Mouse (Mus musculus) adrenal gland, postnatal 14 days (tissue): ENCODE data around the gene Cbx8. TPM values are rescaled to one million over a fixed set of nuclear protein-coding genes. Genes with fewer than 3 reads are reported as not detected.

ENCODE experiments used
- DNase-seq: peaks from one replicate; pipeline ENCODE4 v3.0.0; 2021; ENCODE audit warnings: mixed read lengths
- total RNA-seq: library from RNA; stranded (reverse); gene quantifications from 2 replicates; pipeline ENCODE4 v1.2.3, GENCODE M21; 2021

Cbx8 gene
- total RNA-seq, 1 experiment from 2014 or later = 16.7 TPM

DNA sequence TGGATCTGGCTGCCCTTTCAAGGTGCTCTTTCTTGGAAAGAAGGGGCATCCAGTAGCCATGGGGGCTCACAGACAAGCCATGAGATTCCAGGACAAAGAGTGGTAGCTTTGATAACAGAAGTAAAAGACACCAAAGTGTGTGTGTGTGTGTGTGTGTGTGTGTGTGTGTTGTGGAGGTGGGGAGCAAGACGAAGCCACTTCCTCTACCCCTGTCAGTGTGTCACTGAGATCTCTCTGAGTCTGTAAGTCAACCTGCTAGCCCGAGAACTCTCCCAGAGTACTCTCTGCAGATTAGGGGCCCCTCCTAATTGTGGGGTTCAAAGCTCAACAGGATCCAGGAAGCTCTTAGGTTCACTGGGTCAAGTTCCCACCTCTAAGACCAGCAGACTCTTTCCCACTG is 9.6 kb upstream of the Cbx8 start:
- no peak for DNase-seq

GRCm38 (mm10) chr11:119048133-119048510 is 7.4 kb upstream of the Cbx8 start:
- no peak for DNase-seq

DNA sequence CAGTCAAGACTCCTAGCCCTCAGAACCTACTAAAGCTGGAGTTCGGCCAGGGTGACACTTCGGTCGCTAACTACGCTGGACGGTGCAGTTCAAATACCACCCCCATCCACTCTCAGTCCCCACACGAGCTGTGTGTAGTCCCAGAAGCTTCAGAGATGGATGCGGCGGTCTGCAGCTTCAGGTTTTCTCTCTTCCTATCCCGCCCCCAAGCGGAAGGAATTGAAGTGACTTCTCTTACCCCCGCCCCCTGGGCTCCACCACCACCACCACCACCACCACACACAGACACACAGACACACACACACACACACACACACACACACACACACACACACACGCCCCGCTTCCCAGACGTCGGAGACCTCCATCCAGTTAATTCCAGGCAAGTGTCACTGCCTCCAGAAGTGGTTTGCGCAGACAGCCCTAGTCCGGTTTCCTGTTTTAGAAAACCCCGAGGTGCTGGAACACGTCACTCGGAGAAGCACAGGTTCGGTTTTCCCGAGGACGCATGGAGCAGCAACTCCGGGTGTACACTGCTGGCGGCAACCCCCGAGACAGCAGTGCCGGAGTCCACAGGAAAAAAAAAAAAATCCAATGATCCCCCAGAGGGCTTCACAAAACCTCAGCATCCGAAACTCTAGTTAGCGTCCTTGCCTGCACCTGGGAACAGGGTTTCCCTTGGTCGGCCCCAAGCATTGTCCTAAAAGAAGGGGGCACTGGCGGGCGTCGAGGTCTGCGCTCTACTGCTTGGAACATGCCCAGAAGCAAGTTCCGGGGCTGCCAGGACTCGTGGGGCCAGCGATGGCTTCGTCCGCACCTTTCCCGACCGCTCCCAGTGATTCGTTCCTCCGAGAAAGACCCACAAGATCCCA is 6.7 kb upstream of the Cbx8 start:
- no peak for DNase-seq

GRCm38 (mm10) chr11:119046601-119047245 is 6.0 kb upstream of the Cbx8 start:
- peak; percentile 81 for DNase-seq

- DNase-seq = no peak
Observed at GRCm38 (mm10) chr11:119044551-119045337, 4.0 kb upstream of the Cbx8 start.

DNA sequence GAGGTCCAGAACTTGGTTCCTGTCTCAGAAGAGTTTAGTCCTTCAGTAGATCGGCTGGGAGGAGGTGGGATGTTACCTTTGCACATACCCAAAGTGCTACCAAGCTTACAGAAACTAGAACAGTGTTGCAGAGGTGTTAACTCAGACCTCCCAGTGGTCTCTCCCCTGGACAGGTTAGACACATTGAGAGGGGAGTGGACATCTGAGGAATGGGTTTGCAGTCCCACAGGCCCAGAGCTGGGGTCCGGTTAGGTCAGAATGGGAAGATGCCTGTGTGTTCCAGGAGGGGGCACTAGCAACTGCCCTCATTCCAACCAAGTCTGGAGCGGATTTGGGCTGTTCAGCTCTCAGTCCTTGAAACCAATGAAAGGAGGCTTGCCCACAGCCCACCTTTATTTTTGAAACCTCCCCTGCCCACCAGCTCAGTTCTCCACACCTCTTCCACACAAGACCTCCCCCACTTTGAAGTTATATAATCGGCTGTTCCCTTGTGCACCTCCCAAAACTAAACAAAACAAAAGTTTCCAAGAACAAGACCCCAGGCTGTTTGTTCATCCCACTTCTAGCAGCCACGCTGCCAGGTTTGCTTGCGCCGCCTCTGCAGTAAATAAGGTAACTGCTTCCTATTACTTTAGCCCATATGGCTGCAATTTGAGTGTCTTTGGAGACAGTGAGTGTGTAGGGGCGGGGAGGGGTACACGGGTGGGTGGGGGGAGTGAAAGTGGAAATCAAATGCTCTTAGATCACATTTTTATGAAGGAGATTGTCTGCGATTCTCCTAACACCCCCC is 3.2 kb upstream of the Cbx8 start:
- DNase-seq = no peak

GRCm38 (mm10) chr11:119043273-119043540 is 2.4 kb upstream of the Cbx8 start:
- DNase-seq = no peak

- no peak for DNase-seq
Observed at GRCm38 (mm10) chr11:119042466-119043272, 1.9 kb upstream of the Cbx8 start.

DNA sequence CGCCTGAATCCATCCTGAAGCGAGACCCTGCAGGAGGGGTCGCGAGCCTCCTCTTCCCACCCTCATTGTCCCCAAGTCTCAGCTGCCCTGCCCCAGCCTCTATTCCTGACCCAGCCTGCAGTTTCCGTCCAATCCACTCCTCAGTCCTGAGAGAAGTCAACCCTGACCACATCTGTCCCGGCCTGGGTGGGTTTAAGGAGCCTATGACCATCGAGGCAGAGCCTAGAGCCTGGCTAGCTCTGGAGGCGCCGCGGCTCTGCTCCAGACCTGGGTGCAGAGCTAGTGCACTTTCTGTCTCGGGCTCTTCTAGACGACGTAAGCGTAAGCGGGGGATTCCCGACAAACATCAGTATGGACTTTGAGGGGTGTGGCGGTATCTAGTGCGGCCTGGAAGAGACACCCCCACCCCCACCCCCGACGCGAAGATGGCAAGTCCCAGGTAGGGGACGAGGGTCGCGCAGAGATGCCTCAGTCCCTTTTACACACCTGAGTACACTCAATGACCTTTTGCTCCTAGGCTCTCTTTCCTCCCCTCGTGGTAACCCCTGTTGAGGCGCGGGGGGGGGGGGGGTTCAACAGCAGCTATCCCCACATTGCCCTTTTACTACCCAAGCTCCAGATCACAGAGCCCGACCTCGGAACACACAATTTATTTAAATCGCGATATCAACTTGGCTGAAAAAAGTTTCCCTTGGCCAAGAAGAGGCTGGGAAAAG is 1.1 kb upstream of the Cbx8 start:
- no peak for DNase-seq

DNA sequence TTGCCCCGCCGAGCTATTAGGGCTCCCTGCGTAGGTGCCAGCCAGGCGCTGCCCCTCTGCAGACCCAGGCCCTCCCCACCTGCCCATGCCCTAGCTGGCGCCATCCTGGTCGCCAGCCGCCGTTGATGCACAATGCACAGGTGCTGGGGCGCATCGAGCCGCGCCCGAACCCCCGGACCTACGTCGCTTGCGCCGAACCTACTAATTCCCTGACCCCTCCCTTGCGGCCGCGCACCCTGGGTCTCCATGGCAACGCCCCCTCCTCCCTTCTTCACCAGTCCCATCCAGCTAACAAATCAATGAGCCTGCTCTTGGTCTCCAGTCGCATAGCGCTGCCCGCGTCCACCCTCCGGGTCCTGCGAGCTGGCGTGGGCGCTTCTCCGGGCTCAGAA is 552 bp upstream of the Cbx8 start:
- DNase-seq = no peak

DNA sequence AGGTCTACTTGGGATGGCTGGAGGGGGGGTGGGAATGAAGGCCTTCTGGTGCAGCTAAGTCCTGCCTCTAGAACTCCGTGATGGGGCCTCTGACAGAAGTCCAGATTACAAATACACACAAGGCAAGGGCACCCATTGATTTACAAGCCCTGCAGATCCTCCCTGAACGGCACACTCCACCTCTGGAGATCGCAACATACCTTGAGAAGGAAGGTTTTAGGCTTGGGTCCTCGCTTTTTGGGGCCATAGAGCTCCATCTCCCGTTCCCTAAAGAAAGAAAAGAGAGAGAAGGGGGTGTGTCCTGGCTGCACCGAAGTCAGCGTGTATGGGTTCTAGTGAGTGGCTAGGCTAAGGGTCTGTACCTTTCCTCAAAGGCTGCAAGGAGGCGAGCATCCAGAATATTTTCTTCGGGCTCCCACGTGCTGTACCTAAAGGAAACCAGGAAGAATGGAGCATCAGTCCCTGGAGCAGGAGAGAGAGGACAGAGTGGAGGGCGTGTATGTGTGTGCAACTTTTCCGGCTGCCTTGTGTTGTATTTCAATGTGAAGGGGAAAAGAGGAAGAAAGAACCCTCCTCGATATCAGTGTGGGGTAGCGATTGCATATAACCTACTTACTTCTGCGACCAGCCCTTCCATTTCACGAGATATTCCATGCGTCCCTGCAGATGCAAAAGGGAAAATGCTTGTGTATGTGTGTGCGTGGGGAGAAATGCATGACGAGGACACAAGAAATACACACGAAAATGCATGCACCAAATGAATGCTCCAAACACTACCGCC is 847 bp downstream of the Cbx8 start:
- no peak for DNase-seq

DNA sequence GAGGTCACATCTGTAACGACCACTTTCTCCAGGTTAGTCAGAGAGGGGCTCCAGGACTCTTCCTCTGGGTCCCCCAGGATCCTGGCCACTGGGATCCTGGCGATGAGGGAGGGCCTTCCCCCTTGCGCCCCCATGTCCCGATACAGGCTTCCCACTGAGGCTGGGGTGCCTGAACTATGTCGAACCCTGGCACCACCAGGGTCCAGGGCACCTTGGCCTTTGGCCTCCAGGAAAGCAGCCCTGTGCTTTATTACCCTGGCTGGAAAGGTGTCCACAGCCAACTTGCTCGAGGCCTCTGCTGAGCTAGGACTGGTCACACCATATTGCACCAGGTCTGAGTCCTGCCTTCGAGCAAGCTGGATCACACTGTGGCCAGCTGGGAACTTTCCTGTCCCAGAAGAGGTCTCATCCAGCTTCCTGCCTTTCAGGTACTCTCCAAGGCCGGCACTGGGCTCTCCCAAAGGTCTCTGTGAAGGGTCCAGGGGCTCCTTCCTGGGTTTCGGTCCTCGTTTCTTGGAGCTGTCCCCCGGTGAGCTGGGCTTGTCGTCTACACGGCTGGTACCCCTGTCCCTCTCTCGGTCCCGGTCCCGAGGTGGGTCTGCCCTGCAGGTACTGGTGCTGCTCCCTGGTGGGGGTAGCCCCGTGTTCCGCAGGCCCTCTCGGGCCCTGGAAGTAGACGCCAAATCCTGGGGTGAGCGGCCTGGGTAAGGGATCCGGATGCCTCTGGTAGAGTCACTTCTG is 1.9 kb downstream of the Cbx8 start:
- DNase-seq = no peak

GRCm38 (mm10) chr11:119037780-119038401 is 2.9 kb downstream of the Cbx8 start:
- no peak for DNase-seq

GRCm38 (mm10) chr11:119036934-119037779 is 3.6 kb downstream of the Cbx8 start:
- DNase-seq = peak; percentile 55

GRCm38 (mm10) chr11:119036447-119036846 is 4.3 kb downstream of the Cbx8 start:
- no peak for DNase-seq

GRCm38 (mm10) chr11:119035686-119036165 is 5.0 kb downstream of the Cbx8 start:
- DNase-seq = no peak

DNA sequence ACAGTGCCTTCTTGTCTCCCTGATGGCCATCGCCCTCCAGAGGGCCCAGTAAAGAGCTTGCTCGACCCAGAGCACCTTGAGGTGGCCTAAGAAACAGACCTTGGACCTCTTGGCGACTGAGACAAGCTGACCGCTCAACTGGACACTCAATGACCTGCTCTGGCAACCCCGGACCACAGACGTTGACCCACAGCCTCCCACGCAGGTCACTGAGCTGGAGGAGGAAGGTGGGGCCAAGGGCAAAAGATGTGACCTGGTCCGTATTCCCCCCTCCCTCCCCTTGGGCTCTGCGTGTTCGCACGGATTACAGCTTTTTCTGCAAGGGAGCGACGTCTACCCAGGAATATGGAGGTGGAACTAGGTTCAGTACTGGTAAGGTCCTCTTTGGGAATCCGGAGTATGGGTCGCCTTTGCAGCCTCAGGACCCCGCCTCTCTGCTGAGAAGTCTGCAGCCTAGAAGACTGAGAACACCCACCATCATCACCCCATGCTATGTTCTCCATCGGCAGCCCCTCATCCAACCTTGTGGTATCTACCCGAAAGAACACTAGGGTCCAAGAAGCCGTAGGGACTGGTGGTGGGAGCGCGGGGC is 5.6 kb downstream of the Cbx8 start:
- DNase-seq = no peak
